Mouse (Mus musculus) stomach, embryonic 14.5 days (tissue): ENCODE measurements around the gene Lipe. TPM values are rescaled to one million over a fixed set of nuclear protein-coding genes. Genes with fewer than 3 reads are reported as not detected.
A peak's percentile ranks its signal among the peaks of the same experiment; 100 is the strongest.

ENCODE experiments used
- ATAC-seq: fragments of 200-750 bp; cut with Nextera tagmentation; 2 replicates; pipeline ENCODE4 v1.8.0; 2017; ENCODE audit warnings: low read depth, moderate TSS enrichment; ENCODE audit not compliant: insufficient number of reproducible peaks, insufficient read depth, low FRiP score
- H3K27ac ChIP-seq: fragments of 300-500 bp; sonication (generic); 2 replicates; pipeline ENCODE4 v1.5.1; 2014; ENCODE audit warnings: mild to moderate bottlenecking, low read length, moderate library complexity, mixed read lengths
- H3K27me3 ChIP-seq: fragments of 300-500 bp; sonication (generic); 2 replicates; pipeline ENCODE4 v1.6.1; 2014; ENCODE audit warnings: low read length, control low read depth, mixed read lengths; ENCODE audit not compliant: control insufficient read depth, insufficient read depth
- H3K36me3 ChIP-seq: fragments of 300-500 bp; sonication (generic); 2 replicates; pipeline ENCODE4 v1.6.1; 2014; ENCODE audit warnings: mild to moderate bottlenecking, control low read depth, low read length, moderate library complexity, mixed read lengths; ENCODE audit not compliant: control insufficient read depth, insufficient read depth
- H3K4me1 ChIP-seq: fragments of 300-500 bp; sonication (generic); 2 replicates; pipeline ENCODE4 v1.6.1; 2014; ENCODE audit warnings: low read length, control low read depth, mixed read lengths; ENCODE audit not compliant: control insufficient read depth, insufficient read depth
- H3K4me2 ChIP-seq: fragments of 300-500 bp; sonication (generic); replicated peaks from 2 replicates; pipeline ENCODE4 v1.6.1; 2014; ENCODE audit warnings: low read depth, low read length, control low read depth
- H3K4me3 ChIP-seq: fragments of 300-500 bp; sonication (generic); 2 replicates; pipeline ENCODE4 v1.5.1; 2014; ENCODE audit warnings: low read depth, low read length, control low read depth
- H3K9ac ChIP-seq: fragments of 300-500 bp; sonication (generic); replicated peaks from 2 replicates; pipeline ENCODE4 v1.6.1; 2014; ENCODE audit warnings: low read depth, mild to moderate bottlenecking, control low read depth, low read length, moderate library complexity, mixed read lengths
- H3K9me3 ChIP-seq: fragments of 300-500 bp; sonication (generic); 2 replicates; pipeline ENCODE4 v1.6.1; 2016; ENCODE audit warnings: low read depth, low read length, control low read depth; ENCODE audit not compliant: control insufficient read depth
- WGBS: fragments of 180-500 bp; shearing (Covaris S2); extraction: QIAGEN DNeasy Blood & Tissue Kit; methylation state at CpG from one replicate; pipeline ENCODE4 v1.1.7; 2014; 5-methylcytosine and 5-hydroxymethylcytosine counted together
- polyA plus RNA-seq: library from polyadenylated mRNA; unstranded; fragments of >200 nt; fragmentation: Nextera tagmentation; extraction: Ambion mirVana; gene quantifications from 2 replicates; pipeline ENCODE4 v1.2.1, GENCODE M21; 2014

The Lipe gene
- polyA plus RNA-seq, 1 experiment from 2014 or later = 3.7 TPM

DNA sequence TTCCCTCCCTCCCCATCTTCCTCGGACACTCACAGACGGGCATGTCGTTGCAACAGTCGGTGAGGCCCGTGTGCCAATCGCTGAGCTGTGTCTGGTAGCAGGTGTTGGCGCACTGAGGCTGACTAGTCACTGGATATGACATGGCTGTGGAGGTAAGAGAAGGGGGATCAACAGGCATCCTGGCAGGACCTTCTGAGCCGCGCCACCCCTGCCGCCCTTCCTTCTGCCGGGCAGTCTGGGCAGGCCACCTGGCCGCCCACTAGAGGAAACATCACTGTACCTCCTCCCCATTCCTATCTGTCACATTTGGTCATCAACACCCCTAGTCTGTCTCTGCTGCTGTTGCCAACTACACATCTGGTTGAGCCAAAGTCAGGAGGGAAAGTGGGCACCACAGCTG, 30.2 kb downstream of the Lipe start:
- Histone ChIP-seq H3K27me3 (peaks cover 16% of the 10 kb centered on the region; the same call in 1 of the 2 replicates), H3K9me3 (no peaks in the 10 kb centered on the region), H3K4me3 (no peak overlapping the region), H3K4me1 (no peaks in the 10 kb centered on the region), H3K9ac (no peak overlapping the region), H3K36me3 (peaks cover 12% of the 10 kb centered on the region; the same call in 1 of the 2 replicates), H3K27ac (no peak overlapping the region), H3K4me2 (no peak overlapping the region)
- 31% methylated on average over 12 of the region's 12 CpGs for WGBS
- no peak for ATAC-seq

DNA sequence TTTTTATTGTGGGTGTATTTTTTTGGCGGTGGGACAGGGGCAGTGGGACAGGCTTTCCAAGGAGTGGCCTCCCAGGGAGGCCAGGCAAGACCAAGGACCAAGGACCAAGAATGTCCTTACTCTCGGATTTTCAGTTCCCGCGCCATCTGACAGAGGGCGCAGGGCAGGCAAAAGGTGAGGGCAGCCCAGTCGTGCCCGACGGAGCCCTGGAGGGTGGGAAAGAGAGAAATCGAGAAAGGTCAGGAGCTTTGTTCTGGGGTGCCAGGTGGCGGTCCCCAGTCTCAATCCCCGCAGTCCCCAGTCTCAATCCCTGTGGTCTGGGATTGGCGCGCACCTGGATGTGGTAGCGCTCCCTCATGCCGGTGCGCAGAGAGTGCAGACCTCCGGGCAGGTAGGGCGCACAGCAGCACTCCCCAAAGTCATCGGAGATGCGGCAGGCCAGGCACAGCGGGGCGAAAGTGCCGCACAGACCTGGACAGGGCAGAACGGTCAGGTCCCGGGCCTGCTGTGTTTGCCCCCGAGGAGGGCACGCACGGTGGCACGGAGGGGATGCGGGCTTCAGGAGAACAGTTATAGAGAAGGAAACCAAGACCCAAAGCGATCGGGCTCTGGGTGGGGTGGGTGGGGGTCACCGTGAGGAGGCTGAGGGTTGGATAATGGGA, 30.7 kb downstream of the Lipe start:
- H3K27me3 ChIP-seq = peaks cover 16% of the 10 kb centered on the region; the same call in 1 of the 2 replicates
- H3K4me1 ChIP-seq = no peaks in the 10 kb centered on the region
- WGBS = 4% methylated on average over 33 of the region's 33 CpGs
- peaks cover 15% of the 10 kb centered on the region; the same call in 1 of the 2 replicates for H3K36me3 ChIP-seq
- no peak for ATAC-seq
- no peak overlapping the region for H3K9ac ChIP-seq
- no peaks in the 10 kb centered on the region for H3K9me3 ChIP-seq
- no peak overlapping the region; the same call in 1 of the 2 replicates for H3K4me2 ChIP-seq
- no peak overlapping the region for H3K27ac ChIP-seq
- H3K4me3 ChIP-seq = no peak overlapping the region

DNA sequence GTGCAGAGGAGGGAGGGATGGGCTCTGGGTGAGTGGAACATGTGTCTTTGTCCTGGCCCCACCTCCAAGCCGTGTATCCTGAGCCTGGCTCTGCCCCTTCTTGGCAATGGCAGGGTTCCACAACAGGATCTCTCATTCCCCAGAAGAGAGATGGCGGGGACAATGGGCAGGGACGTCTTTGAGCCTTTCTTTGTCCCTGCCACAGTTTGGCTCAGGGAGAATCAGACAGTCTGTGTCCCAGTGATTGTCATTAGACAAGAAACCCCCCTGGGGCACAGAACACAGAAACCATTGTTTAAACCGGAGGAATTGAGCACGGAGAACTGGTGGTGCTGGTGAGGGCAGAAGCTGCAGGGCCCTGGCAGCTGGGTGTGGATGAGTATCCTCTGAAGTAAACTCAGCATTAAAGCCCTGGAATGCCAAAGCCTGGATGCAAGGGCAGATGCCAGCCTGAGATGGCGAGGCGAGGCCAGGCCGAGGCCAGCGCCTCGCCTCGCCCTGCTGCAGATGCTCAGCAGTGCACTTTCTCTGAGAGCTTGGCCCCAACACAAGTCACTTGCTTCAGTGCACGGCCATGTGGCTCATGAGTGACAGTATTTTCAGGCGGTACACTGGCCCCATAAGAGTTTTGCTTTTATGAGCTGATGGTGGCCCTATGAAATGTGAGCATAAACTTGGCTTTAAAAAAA, 32.4 kb downstream of the Lipe start:
- 51% methylated on average over 13 of the region's 13 CpGs for WGBS
- Histone ChIP-seq H3K27ac (no peak overlapping the region), H3K27me3 (peaks cover 16% of the 10 kb centered on the region; the same call in 1 of the 2 replicates), H3K9me3 (no peaks in the 10 kb centered on the region), H3K4me3 (no peak overlapping the region), H3K4me1 (no peaks in the 10 kb centered on the region), H3K9ac (no peak overlapping the region), H3K4me2 (no peak overlapping the region), H3K36me3 (peaks cover 16% of the 10 kb centered on the region; the same call in 1 of the 2 replicates)
- ATAC-seq = no peak

GRCm38 (mm10) chr7:25363632-25364031, 34.9 kb downstream of the Lipe start:
- no peak overlapping the region for H3K4me3 ChIP-seq
- H3K4me1 ChIP-seq = no peaks in the 10 kb centered on the region
- no peak overlapping the region for H3K27ac ChIP-seq
- H3K36me3 ChIP-seq = peaks cover 30% of the 10 kb centered on the region; the same call in 1 of the 2 replicates
- WGBS = 92% methylated on average over 17 of the region's 17 CpGs
- no peak overlapping the region for H3K4me2 ChIP-seq
- H3K9me3 ChIP-seq = no peaks in the 10 kb centered on the region
- H3K27me3 ChIP-seq = peaks cover 10% of the 10 kb centered on the region; the same call in 1 of the 2 replicates
- no peak for ATAC-seq
- H3K9ac ChIP-seq = no peak overlapping the region

DNA sequence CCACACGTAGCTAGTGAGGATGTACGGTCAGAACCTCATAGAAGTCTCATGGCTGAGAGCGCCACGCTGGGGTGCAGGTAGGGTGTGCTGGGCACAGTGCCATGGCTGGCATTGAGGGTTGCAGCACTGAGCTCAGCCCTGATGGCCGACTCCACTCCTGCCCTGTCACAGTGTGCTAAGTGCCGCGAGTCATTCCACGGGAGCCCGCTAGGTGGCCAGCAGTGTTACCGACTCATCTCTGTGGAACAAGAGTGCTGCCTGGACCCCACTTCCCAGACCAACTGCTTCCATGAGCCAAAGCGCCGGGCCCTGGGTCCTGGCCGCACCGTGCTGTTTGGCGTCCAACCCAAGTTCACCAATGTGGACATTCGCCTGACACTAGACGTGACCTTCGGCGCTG, 35.4 kb downstream of the Lipe start:
- Histone ChIP-seq H3K36me3 (peaks cover 30% of the 10 kb centered on the region; the same call in 1 of the 2 replicates), H3K4me2 (no peak overlapping the region), H3K4me3 (no peak overlapping the region), H3K9ac (no peak overlapping the region), H3K27ac (no peak overlapping the region), H3K9me3 (no peaks in the 10 kb centered on the region), H3K4me1 (no peaks in the 10 kb centered on the region), H3K27me3 (0 out of 2 replicates have a peak, but pooled peaks cover 5% of the 10 kb centered on the region)
- WGBS = 89% methylated on average over 19 of the region's 19 CpGs
- no peak for ATAC-seq

GRCm38 (mm10) chr7:25358721-25359206, 39.7 kb downstream of the Lipe start:
- H3K9me3 ChIP-seq = no peaks in the 10 kb centered on the region
- no peak overlapping the region for H3K27ac ChIP-seq
- 79% methylated on average over 19 of the region's 19 CpGs for WGBS
- ATAC-seq = 0 out of 2 replicates have a peak, but pooled peaks have one; percentile 12
- no peaks in the 10 kb centered on the region for H3K4me1 ChIP-seq
- no peak overlapping the region for H3K4me2 ChIP-seq
- H3K36me3 ChIP-seq = peaks cover 27% of the 10 kb centered on the region; the same call in 1 of the 2 replicates
- no peak overlapping the region for H3K4me3 ChIP-seq
- H3K27me3 ChIP-seq = no peaks in the 10 kb centered on the region
- H3K9ac ChIP-seq = no peak overlapping the region

DNA sequence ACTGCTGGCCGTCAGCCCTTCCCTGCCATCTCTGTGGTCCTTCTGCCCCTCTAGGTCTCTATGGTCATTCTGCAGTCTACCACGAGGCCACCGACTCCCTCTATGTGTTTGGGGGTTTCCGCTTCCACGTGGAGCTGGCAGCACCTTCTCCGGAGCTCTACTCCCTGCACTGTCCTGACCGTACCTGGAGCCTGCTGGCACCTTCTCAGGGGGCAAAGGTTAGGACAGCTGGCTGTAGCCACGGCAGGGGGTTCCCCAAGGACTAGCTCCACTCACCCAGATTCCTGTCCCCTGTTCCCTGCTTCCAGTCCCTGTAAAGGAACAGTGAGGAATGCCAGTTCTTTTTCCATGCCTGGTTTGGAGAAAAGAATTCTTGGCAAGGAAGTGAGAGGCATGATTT, 49.6 kb downstream of the Lipe start:
- Histone ChIP-seq H3K27ac (no peak overlapping the region), H3K36me3 (peaks cover 49% of the 10 kb centered on the region), H3K9ac (no peak overlapping the region), H3K4me2 (no peak overlapping the region), H3K4me3 (no peak overlapping the region), H3K27me3 (no peaks in the 10 kb centered on the region), H3K9me3 (peaks cover 9% of the 10 kb centered on the region; the same call in 1 of the 2 replicates), H3K4me1 (no peaks in the 10 kb centered on the region)
- ATAC-seq = no peak
- WGBS = 84% methylated on average over 8 of the region's 8 CpGs

DNA sequence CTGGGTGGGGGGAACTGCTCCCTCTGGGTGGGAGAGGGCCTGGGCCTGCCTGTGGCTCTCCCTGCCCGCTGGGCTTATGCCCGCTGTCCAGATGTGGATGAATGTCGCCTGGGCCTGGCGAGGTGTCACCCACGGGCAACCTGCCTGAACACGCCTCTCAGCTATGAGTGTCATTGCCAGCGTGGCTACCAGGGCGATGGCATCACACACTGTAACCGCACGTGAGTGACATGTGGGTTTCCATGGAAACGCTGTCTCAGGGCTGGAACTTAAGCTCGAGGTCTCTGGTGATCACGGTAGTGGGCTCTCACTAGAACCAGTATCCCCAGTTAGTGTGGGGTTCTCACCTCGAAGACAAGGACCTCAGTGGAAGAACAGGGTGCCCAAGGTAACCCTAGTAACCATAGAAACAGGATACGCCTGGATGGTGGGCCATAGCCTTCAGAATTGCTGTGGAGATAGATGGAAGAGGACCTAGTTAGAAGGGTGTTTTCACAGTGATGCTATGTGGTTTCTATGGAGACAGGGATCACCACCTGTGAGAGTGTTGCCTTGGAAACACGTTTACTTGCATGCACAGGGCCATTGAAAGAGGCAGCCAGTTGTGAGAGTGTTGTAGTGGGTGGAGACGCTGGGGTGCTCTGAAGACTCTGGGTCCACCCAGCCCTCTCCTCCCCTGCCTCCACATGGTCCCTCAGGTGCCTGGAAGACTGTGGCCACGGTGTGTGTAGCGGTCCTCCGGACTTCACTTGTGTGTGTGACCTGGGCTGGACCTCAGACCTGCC, 57.3 kb downstream of the Lipe start:
- no peak overlapping the region for H3K4me2 ChIP-seq
- ATAC-seq = no peak
- WGBS = 84% methylated on average over 20 of the region's 20 CpGs
- no peaks in the 10 kb centered on the region for H3K27me3 ChIP-seq
- no peak overlapping the region for H3K4me3 ChIP-seq
- H3K9me3 ChIP-seq = no peaks in the 10 kb centered on the region
- peaks cover 12% of the 10 kb centered on the region for H3K36me3 ChIP-seq
- no peak overlapping the region for H3K27ac ChIP-seq
- no peak overlapping the region for H3K9ac ChIP-seq
- no peaks in the 10 kb centered on the region for H3K4me1 ChIP-seq
